8 mouse cellular contexts compared by ENCODE assay signal in the genomic region with DNA sequence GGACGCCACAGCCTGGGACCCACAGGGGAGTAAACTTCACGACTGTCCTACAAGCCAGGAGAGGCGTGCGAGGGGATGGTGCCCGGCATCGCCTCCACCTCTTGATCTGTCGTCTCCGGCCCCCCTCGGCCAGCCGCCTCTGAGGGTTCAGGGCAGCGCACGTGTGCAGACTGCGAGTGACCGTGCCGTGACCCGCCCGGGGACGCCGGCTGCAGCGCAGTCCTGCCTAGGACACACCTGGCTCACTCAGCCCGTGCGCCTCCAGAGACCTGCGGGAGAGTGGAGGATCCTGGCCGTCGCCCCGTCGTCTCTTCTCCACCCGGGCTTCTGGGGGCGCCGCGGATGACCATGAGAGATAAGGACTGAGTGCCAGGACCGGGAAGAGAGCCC. TPM values are rescaled to one million over a fixed set of nuclear protein-coding genes. Genes with fewer than 3 reads are reported as not detected.
DNase-seq lines count a peak whose midpoint lies in the region; ATAC-seq and TF ChIP-seq lines count a peak whose summit lies in the region.

No protein-coding gene starts in this region.

- 0% methylated on average over 17 of the region's 32 CpGs for WGBS in embryonic facial prominence, embryonic 14.5 days
- WGBS in hindbrain, embryonic 15.5 days = 0% methylated on average over 30 of the region's 32 CpGs
- WGBS in midbrain, embryonic 11.5 days = under 1% methylated on average over 31 of the region's 32 CpGs

- no peak for DNase-seq in layer of hippocampus, adult 2 months (ENCODE audit: low spot score in 2 of 2)
- no peak for DNase-seq in layer of hippocampus, adult 11-12 months (ENCODE audit: low spot score)
- DNase-seq in embryonic facial prominence, embryonic 14.5 days (ENCODE audit: low spot score) = no peak
- DNase-seq in midbrain, embryonic 11.5 days (ENCODE audit: low spot score, missing footprints) = no peak
- no peak for DNase-seq in ovary, adult 18-20 months (ENCODE audit: low spot score)
- DNase-seq in urinary bladder, postnatal 14 days (ENCODE audit: low spot score) = no peak
- DNase-seq in adrenal gland, postnatal 10 days = no peak

- peaks cover 44% of the 10 kb centered on the region for H3K27me3 ChIP-seq in embryonic facial prominence, embryonic 14.5 days (replicated peaks; ENCODE audit: control insufficient read depth, insufficient read depth, low read length)
- peaks cover 36% of the 10 kb centered on the region for H3K27me3 ChIP-seq in hindbrain, embryonic 15.5 days
- peaks cover 41% of the 10 kb centered on the region for H3K27me3 ChIP-seq in midbrain, embryonic 11.5 days (ENCODE audit: control insufficient read depth, insufficient read depth, low read length)

- peaks cover 18% of the 10 kb centered on the region for H3K4me1 ChIP-seq in embryonic facial prominence, embryonic 14.5 days (ENCODE audit: control insufficient read depth, insufficient read depth, low read length)
- H3K4me1 ChIP-seq in hindbrain, embryonic 15.5 days (replicated peaks) = peaks cover 34% of the 10 kb centered on the region
- H3K4me1 ChIP-seq in midbrain, embryonic 11.5 days (ENCODE audit: control insufficient read depth, insufficient read depth, low read length) = peaks cover 15% of the 10 kb centered on the region

- no peaks in the 10 kb centered on the region for H3K9me3 ChIP-seq in embryonic facial prominence, embryonic 14.5 days (ENCODE audit: control insufficient read depth, low read length)
- no peaks in the 10 kb centered on the region for H3K9me3 ChIP-seq in hindbrain, embryonic 15.5 days
- H3K9me3 ChIP-seq in midbrain, embryonic 11.5 days (ENCODE audit: control insufficient read depth, low read length) = no peaks in the 10 kb centered on the region

- no peak for TF ChIP-seq CTCF in layer of hippocampus, adult 2 months (conservative IDR thresholded peaks at IDR 0.05)

- peak overlapping the region; percentile 93 for H3K4me2 ChIP-seq in embryonic facial prominence, embryonic 14.5 days (ENCODE audit: low read depth, low read length)
- H3K4me2 ChIP-seq in hindbrain, embryonic 15.5 days = peak overlapping the region; percentile 95
- peak overlapping the region; percentile 72 for H3K4me2 ChIP-seq in midbrain, embryonic 11.5 days

- no peaks in the 10 kb centered on the region for H3K36me3 ChIP-seq in embryonic facial prominence, embryonic 14.5 days (ENCODE audit: control insufficient read depth, insufficient read depth, low read length)
- H3K36me3 ChIP-seq in hindbrain, embryonic 15.5 days = no peaks in the 10 kb centered on the region
- no peaks in the 10 kb centered on the region for H3K36me3 ChIP-seq in midbrain, embryonic 11.5 days (ENCODE audit: control insufficient read depth, insufficient read depth, low read length)

- ATAC-seq in embryonic facial prominence, embryonic 14.5 days (ENCODE audit: low read depth) = no peak
- ATAC-seq in hindbrain, embryonic 15.5 days (ENCODE audit: low FRiP score, low read depth) = peak; percentile 29; the same call in 1 of the 2 replicates
- ATAC-seq in midbrain, embryonic 11.5 days (ENCODE audit: low FRiP score) = peak; percentile 30

- H3K9ac ChIP-seq in embryonic facial prominence, embryonic 14.5 days (ENCODE audit: low read depth, low read length) = peak overlapping the region; percentile 61
- peak overlapping the region; percentile 37 for H3K9ac ChIP-seq in hindbrain, embryonic 15.5 days
- peak overlapping the region; percentile 6; the same call in 1 of the 2 replicates for H3K9ac ChIP-seq in midbrain, embryonic 11.5 days (ENCODE audit: low read length)

- peak overlapping the region; percentile 60 for H3K4me3 ChIP-seq in layer of hippocampus, adult 2 months
- H3K4me3 ChIP-seq in embryonic facial prominence, embryonic 14.5 days (ENCODE audit: low read depth, low read length) = peak overlapping the region; percentile 52
- H3K4me3 ChIP-seq in hindbrain, embryonic 15.5 days = peak overlapping the region; percentile 50
- H3K4me3 ChIP-seq in midbrain, embryonic 11.5 days (ENCODE audit: low read depth, low read length) = peak overlapping the region; percentile 42

- no peak overlapping the region for H3K27ac ChIP-seq in layer of hippocampus, adult 2 months
- H3K27ac ChIP-seq in embryonic facial prominence, embryonic 14.5 days (replicated peaks; ENCODE audit: low read depth, low read length) = no peak overlapping the region
- H3K27ac ChIP-seq in hindbrain, embryonic 15.5 days (replicated peaks) = no peak overlapping the region
- no peak overlapping the region for H3K27ac ChIP-seq in midbrain, embryonic 11.5 days (ENCODE audit: low read depth, low read length)

RNA-seq across cellular contexts. Expression of a gene that starts 0.5 kb away (rescaled TPM):
- total RNA-seq in layer of hippocampus, adult 2 months (2021) = 1 to 10 TPM; 4.4 to 6.1 TPM
- 3.7 and 3.9 TPM in 2 replicates for polyA plus RNA-seq in embryonic facial prominence, embryonic 14.5 days (2014; fragmentation: Nextera tagmentation; extraction: Ambion mirVana)
- 4.3 and 4.6 TPM in 2 replicates for polyA plus RNA-seq in hindbrain, embryonic 15.5 days (2015; fragmentation: Nextera tagmentation; extraction: Ambion mirVana)
- polyA plus RNA-seq in midbrain, embryonic 11.5 days (2014; fragmentation: Nextera tagmentation; extraction: Ambion mirVana) = 2.6 and 3.0 TPM in 2 replicates
- total RNA-seq in adrenal gland, postnatal 10 days (2021) = 10 to 100 TPM in 1 of 2 experiments, 1 to 10 TPM in 1; 9.5 to 11.2 TPM

Comparison
In these comparisons a context has a peak if more than half of its experiments do, and no peak if none do; other contexts are left out.
1. H3K9ac ChIP-seq: peak in every context shown above with its lines; median percentile 61 in embryonic facial prominence, embryonic 14.5 days; 37 in hindbrain, embryonic 15.5 days; 6 in midbrain, embryonic 11.5 days.